Mouse (Mus musculus) hindbrain, embryonic 13.5 days (tissue): ENCODE measurements around the gene Nol3. TPM values are rescaled to one million over a fixed set of nuclear protein-coding genes. Genes with fewer than 3 reads are reported as not detected.

Experiments used
- ATAC-seq: fragments of 200-750 bp; cut with Nextera tagmentation; 2 replicates; pipeline ENCODE4 v1.8.0; 2017; ENCODE audit warnings: moderate TSS enrichment; ENCODE audit not compliant: low FRiP score
- H3K27ac ChIP-seq: fragments of 300-500 bp; sonication (generic); 2 replicates; pipeline ENCODE4 v1.5.1; 2015; ENCODE audit warnings: inconsistent platforms, mild to moderate bottlenecking, moderate library complexity
- H3K27me3 ChIP-seq: fragments of 300-500 bp; sonication (generic); 2 replicates; pipeline ENCODE4 v1.6.1; 2015; ENCODE audit warnings: mild to moderate bottlenecking, inconsistent platforms
- H3K36me3 ChIP-seq: fragments of 300-500 bp; sonication (generic); 2 replicates; pipeline ENCODE4 v1.6.1; 2015; ENCODE audit warnings: mild to moderate bottlenecking, inconsistent platforms
- H3K4me1 ChIP-seq: fragments of 300-500 bp; sonication (generic); replicated peaks from 2 replicates; pipeline ENCODE4 v1.6.1; 2015; ENCODE audit warnings: inconsistent platforms
- H3K4me2 ChIP-seq: fragments of 300-500 bp; sonication (generic); 2 replicates; pipeline ENCODE4 v1.6.1; 2015; ENCODE audit warnings: inconsistent platforms, mild to moderate bottlenecking, moderate library complexity
- H3K4me3 ChIP-seq: fragments of 300-500 bp; sonication (generic); 2 replicates; pipeline ENCODE4 v1.5.1; 2015; ENCODE audit warnings: mild to moderate bottlenecking, inconsistent platforms
- H3K9ac ChIP-seq: fragments of 300-500 bp; sonication (generic); 2 replicates; pipeline ENCODE4 v1.6.1; 2015; ENCODE audit warnings: mild to moderate bottlenecking, inconsistent platforms
- H3K9me3 ChIP-seq: fragments of 300-500 bp; sonication (generic); 2 replicates; pipeline ENCODE4 v1.6.1; 2016; ENCODE audit warnings: inconsistent platforms
- WGBS: fragments of 180-500 bp; shearing (Covaris S2); methylation state at CpG from one replicate; pipeline ENCODE4 v1.1.7; 2015; 5-methylcytosine and 5-hydroxymethylcytosine counted together
- microRNA counts: library from miRNA; unstranded; fragments of <30 nt; microRNA quantifications from one replicate; lab custom pipeline; 2016
- microRNA-seq: library from miRNA; unstranded; fragments of <30 nt; microRNA quantifications from one replicate; pipeline ENCODE4, GENCODE M21; 2016
- polyA plus RNA-seq: library from polyadenylated mRNA; unstranded; fragments of >200 nt; fragmentation: Nextera tagmentation; extraction: Ambion mirVana; gene quantifications from 2 replicates; pipeline ENCODE4 v1.2.1, GENCODE M21; 2015

The Nol3 gene
- polyA plus RNA-seq, 1 experiment from 2014 or later: 4.5 TPM

- H3K4me2 ChIP-seq: peak within 1 kb of the TSS; percentile 85
- no peaks in the 10 kb centered on the region for H3K9me3 ChIP-seq
- H3K36me3 ChIP-seq: peaks cover 47% of the 10 kb centered on the region
- peak within 1 kb of the TSS; percentile 79 for H3K4me3 ChIP-seq
- peak within 1 kb of the TSS; percentile 92 for H3K9ac ChIP-seq
- H3K27me3 ChIP-seq: no peaks in the 10 kb centered on the region
- H3K27ac ChIP-seq: peak within 1 kb of the TSS; percentile 88
- ATAC-seq: peak; percentile 93
- H3K4me1 ChIP-seq: peaks cover 31% of the 10 kb centered on the region
- under 1% methylated on average over 36 of the region's 36 CpGs for WGBS
Measured at GRCm38 (mm10) chr8:105326141-105326672, 50.3 kb downstream of the Nol3 start, which contains the start of the genes Lrrc29 and Tmem208. Lrrc29 (minus strand) TSS chr8:105326278. Tmem208 (plus strand) TSS chr8:105326354.

GRCm38 (mm10) chr8:105326968-105327367 is 51.0 kb downstream of the Nol3 start:
- H3K27me3 ChIP-seq: no peaks in the 10 kb centered on the region
- H3K4me1 ChIP-seq: peaks cover 31% of the 10 kb centered on the region
- peak overlapping the region; percentile 79 for H3K4me3 ChIP-seq
- peak overlapping the region; percentile 85 for H3K4me2 ChIP-seq
- no peak for ATAC-seq
- no peaks in the 10 kb centered on the region for H3K9me3 ChIP-seq
- H3K27ac ChIP-seq: peak overlapping the region; percentile 87
- WGBS: 48% methylated on average over 6 of the region's 6 CpGs
- peak overlapping the region; percentile 79 for H3K9ac ChIP-seq
- peaks cover 53% of the 10 kb centered on the region for H3K36me3 ChIP-seq

- 96% methylated on average over 12 of the region's 12 CpGs for WGBS
- no peaks in the 10 kb centered on the region for H3K9me3 ChIP-seq
- no peak overlapping the region for H3K4me2 ChIP-seq
Measured at GRCm38 (mm10) chr8:105330325-105330724, 54.4 kb downstream of the Nol3 start.

GRCm38 (mm10) chr8:105331469-105331868 is 55.5 kb downstream of the Nol3 start:
- Histone ChIP-seq H3K9ac (no peak overlapping the region), H3K4me2 (no peak overlapping the region), H3K27me3 (no peaks in the 10 kb centered on the region), H3K36me3 (peaks cover 70% of the 10 kb centered on the region), H3K27ac (no peak overlapping the region), H3K4me1 (peaks cover 16% of the 10 kb centered on the region), H3K4me3 (no peak overlapping the region), H3K9me3 (no peaks in the 10 kb centered on the region)
- no peak for ATAC-seq
- 97% methylated on average over 22 of the region's 22 CpGs for WGBS

More at GRCm38 (mm10) chr8:105330325-105330724, 54.4 kb downstream of the Nol3 start:
- Histone ChIP-seq H3K4me3 (no peak overlapping the region), H3K4me1 (peaks cover 19% of the 10 kb centered on the region), H3K9ac (no peak overlapping the region; the same call in 1 of the 2 replicates), H3K27ac (no peak overlapping the region), H3K27me3 (no peaks in the 10 kb centered on the region), H3K36me3 (peaks cover 67% of the 10 kb centered on the region)
- no peak for ATAC-seq

MicroRNA genes within 50 kb of the gene (microRNA counts, 519-probe panel; counts per million panel counts)
- microRNA mmu-miR-328 (lab: Ali Mortazavi, UCI): 3,478 counts per million, percentile 44 among the panel's probes with 10 or more counts

Small RNA genes lying within 50 kb of the gene (microRNA-seq; reads per million reads assigned to microRNA genes)
- gene Gm27320: not detected
- 359 reads per million, percentile 64 among the genes with 10 or more reads in this experiment for gene Mir328

Other genes with a start within 250 kb of the Nol3 start
- gene Ces3a, start 227.5 kb upstream of the Nol3 start, polyA plus RNA-seq: not detected in 2 replicates
- gene Ces3b, start 192.4 kb upstream of the Nol3 start, polyA plus RNA-seq: not detected in 2 replicates
- gene Ces4a, start 144.3 kb upstream of the Nol3 start, polyA plus RNA-seq: not detected in 2 replicates
- gene Cbfb, start 105.5 kb upstream of the Nol3 start, polyA plus RNA-seq: 33.0 and 35.6 TPM in 2 replicates
- 27.4 and 29.5 TPM in 2 replicates for gene D230025D16Rik, start 51.0 kb upstream of the Nol3 start, polyA plus RNA-seq
- gene B3gnt9, start 21.0 kb upstream of the Nol3 start, polyA plus RNA-seq: 6.2 and 6.7 TPM in 2 replicates
- gene Tradd, start 11.5 kb upstream of the Nol3 start, polyA plus RNA-seq: 19.9 and 21.1 TPM in 2 replicates
- gene Fbxl8, start 11.5 kb upstream of the Nol3 start, polyA plus RNA-seq: 1.1 and 1.2 TPM in 2 replicates
- gene Hsf4, start 6.3 kb upstream of the Nol3 start, polyA plus RNA-seq: 0.27 and 0.44 TPM in 2 replicates
- 114 and 119 TPM in 2 replicates for gene 4931428F04Rik, start 13.7 kb downstream of the Nol3 start, polyA plus RNA-seq
- 14.3 and 14.6 TPM in 2 replicates for gene Exoc3l, start 20.0 kb downstream of the Nol3 start, polyA plus RNA-seq
- 45.6 and 47.0 TPM in 2 replicates for gene E2f4, start 21.5 kb downstream of the Nol3 start, polyA plus RNA-seq
- 1.5 and 1.6 TPM in 2 replicates for gene Elmo3, start 29.5 kb downstream of the Nol3 start, polyA plus RNA-seq
- gene Lrrc29, start 50.1 kb downstream of the Nol3 start, polyA plus RNA-seq: 0.82 and 1.4 TPM in 2 replicates
- 133 and 136 TPM in 2 replicates for gene Tmem208, start 50.2 kb downstream of the Nol3 start, polyA plus RNA-seq
- gene Fhod1, start 71.8 kb downstream of the Nol3 start, polyA plus RNA-seq: 0.74 and 0.76 TPM in 2 replicates
- 7.3 and 7.4 TPM in 2 replicates for gene Slc9a5, start 72.7 kb downstream of the Nol3 start, polyA plus RNA-seq
- 1.6 and 1.9 TPM in 2 replicates for gene Plekhg4, start 97.1 kb downstream of the Nol3 start, polyA plus RNA-seq
- gene Kctd19, start 137.4 kb downstream of the Nol3 start, polyA plus RNA-seq: not detected in 2 replicates
- gene Lrrc36, start 137.4 kb downstream of the Nol3 start, polyA plus RNA-seq: 1.1 and 1.7 TPM in 2 replicates
- gene Tppp3, start 195.4 kb downstream of the Nol3 start, polyA plus RNA-seq: 170 and 181 TPM in 2 replicates
- 30.9 and 34.3 TPM in 2 replicates for gene Zdhhc1, start 220.8 kb downstream of the Nol3 start, polyA plus RNA-seq
- gene Hsd11b2, start 242.6 kb downstream of the Nol3 start, polyA plus RNA-seq: 7.8 and 11.0 TPM in 2 replicates